Mouse (Mus musculus): ENCODE measurements around the gene Cep350. TPM values are rescaled to one million over a fixed set of nuclear protein-coding genes. Genes with fewer than 3 reads are reported as not detected.

Gene Cep350
- 3.4 TPM for polyA plus RNA-seq (2012; fragmentation: generic; extraction: Trizol)

GRCm38 (mm10) chr1:155973068-155973718 lies at the start of gene Cep350:
Cep350 (minus strand) TSS chr1:155973255.
- TF ChIP-seq REST (IDR thresholded peaks at IDR 0.05; ENCODE audit: insufficient read depth, insufficient read length) (no peak), MYOD1 (IDR thresholded peaks at IDR 0.05; ENCODE audit: control insufficient read depth in 1 of 3, insufficient read length in 2 of 3, low read depth in 2 of 3) (peak in 1 of 3 experiments; percentile 16), POLR2A (IDR thresholded peaks at IDR 0.05; ENCODE audit: insufficient read length, low read depth) (peak; percentile 77), MYOG (IDR thresholded peaks at IDR 0.05; ENCODE audit: control insufficient read depth in 1 of 3, insufficient read depth in 1 of 3, insufficient read length in 2 of 3, low read depth in 2 of 3) (peak in 1 of 3 experiments; percentile 42), POLR2AphosphoS2 (IDR thresholded peaks at IDR 0.05; ENCODE audit: insufficient read length, low read depth) (peak; percentile 64), USF1 (IDR thresholded peaks at IDR 0.05; ENCODE audit: low read depth) (no peak), MAX (IDR thresholded peaks at IDR 0.05; ENCODE audit: low read depth) (no peak)
- H3K4me3 ChIP-seq, result peak within 1 kb of the TSS; percentile 76
- H3K4me2 ChIP-seq (ENCODE audit: low read depth), result peak within 1 kb of the TSS; percentile 99
- H3K36me3 ChIP-seq (ENCODE audit: control insufficient read depth, insufficient read depth), result no peaks in the 10 kb centered on the region
- peak within 1 kb of the TSS; percentile 87 for H3ac ChIP-seq (ENCODE audit: control insufficient read depth, insufficient read length)
- peaks cover 5% of the 10 kb centered on the region for H3K27me3 ChIP-seq (ENCODE audit: control insufficient read depth, insufficient read depth, insufficient read length)
- peaks cover 33% of the 10 kb centered on the region for H3K79me2 ChIP-seq (ENCODE audit: control insufficient read depth, insufficient read depth)

GRCm38 (mm10) chr1:156020402-156020801 lies 47.3 kb upstream of the Cep350 start:
- H3K4me2 ChIP-seq (ENCODE audit: low read depth), result no peak overlapping the region
- no peak for TF ChIP-seq POLR2AphosphoS2 (IDR thresholded peaks at IDR 0.05; ENCODE audit: insufficient read length, low read depth)
- TF ChIP-seq USF1 (IDR thresholded peaks at IDR 0.05; ENCODE audit: low read depth), result no peak
- TF ChIP-seq REST (IDR thresholded peaks at IDR 0.05; ENCODE audit: insufficient read depth, insufficient read length), result no peak
- no peak for TF ChIP-seq MYOG (IDR thresholded peaks at IDR 0.05; ENCODE audit: control insufficient read depth in 1 of 3, insufficient read depth in 1 of 3, insufficient read length in 2 of 3, low read depth in 2 of 3)
- TF ChIP-seq POLR2A (IDR thresholded peaks at IDR 0.05; ENCODE audit: insufficient read length, low read depth), result no peak
- no peak for TF ChIP-seq CEBPB (IDR thresholded peaks at IDR 0.05; ENCODE audit: insufficient read depth, poor library complexity, severe bottlenecking)
- TF ChIP-seq MYOD1 (IDR thresholded peaks at IDR 0.05; ENCODE audit: control insufficient read depth in 1 of 3, insufficient read length in 2 of 3, low read depth in 2 of 3), result no peak
- no peak for TF ChIP-seq SRF (IDR thresholded peaks at IDR 0.05; ENCODE audit: control insufficient read depth, insufficient read length, low read depth)
- no peak for TF ChIP-seq MAX (IDR thresholded peaks at IDR 0.05; ENCODE audit: low read depth)
- TF ChIP-seq TCF12 (IDR thresholded peaks at IDR 0.05; ENCODE audit: insufficient read depth, poor library complexity, severe bottlenecking), result no peak
- no peak for TF ChIP-seq TCF3 (IDR thresholded peaks at IDR 0.05; ENCODE audit: insufficient read length, low read depth)
- no peak for TF ChIP-seq E2F4 (IDR thresholded peaks at IDR 0.05; ENCODE audit: insufficient read depth)
- H3K4me3 ChIP-seq, result no peak overlapping the region
- no peaks in the 10 kb centered on the region for H3K79me2 ChIP-seq (ENCODE audit: control insufficient read depth, insufficient read depth)
- H3K27me3 ChIP-seq (ENCODE audit: control insufficient read depth, insufficient read depth, insufficient read length), result no peaks in the 10 kb centered on the region
- H3K36me3 ChIP-seq (ENCODE audit: control insufficient read depth, insufficient read depth), result peaks cover 40% of the 10 kb centered on the region
- H3ac ChIP-seq (ENCODE audit: control insufficient read depth, insufficient read length), result no peak overlapping the region

- Histone ChIP-seq H3K27me3 (ENCODE audit: control insufficient read depth, insufficient read depth, insufficient read length) (no peaks in the 10 kb centered on the region), H3ac (ENCODE audit: control insufficient read depth, insufficient read length) (no peak overlapping the region), H3K79me2 (ENCODE audit: control insufficient read depth, insufficient read depth) (no peaks in the 10 kb centered on the region)
Observed at GRCm38 (mm10) chr1:156019800-156020199, 46.7 kb upstream of the Cep350 start.

GRCm38 (mm10) chr1:156009003-156009402 lies 35.9 kb upstream of the Cep350 start:
- TF ChIP-seq CEBPB (IDR thresholded peaks at IDR 0.05; ENCODE audit: insufficient read depth, poor library complexity, severe bottlenecking) (no peak), E2F4 (IDR thresholded peaks at IDR 0.05; ENCODE audit: insufficient read depth) (no peak), POLR2AphosphoS2 (IDR thresholded peaks at IDR 0.05; ENCODE audit: insufficient read length, low read depth) (no peak), TCF3 (IDR thresholded peaks at IDR 0.05; ENCODE audit: insufficient read length, low read depth) (no peak), SRF (IDR thresholded peaks at IDR 0.05; ENCODE audit: control insufficient read depth, insufficient read length, low read depth) (no peak), USF1 (IDR thresholded peaks at IDR 0.05; ENCODE audit: low read depth) (no peak), TCF12 (IDR thresholded peaks at IDR 0.05; ENCODE audit: insufficient read depth, poor library complexity, severe bottlenecking) (no peak), POLR2A (IDR thresholded peaks at IDR 0.05; ENCODE audit: insufficient read length, low read depth) (no peak), MYOG (IDR thresholded peaks at IDR 0.05; ENCODE audit: control insufficient read depth in 1 of 3, insufficient read depth in 1 of 3, insufficient read length in 2 of 3, low read depth in 2 of 3) (no peak), MAX (IDR thresholded peaks at IDR 0.05; ENCODE audit: low read depth) (no peak), MYOD1 (IDR thresholded peaks at IDR 0.05; ENCODE audit: control insufficient read depth in 1 of 3, insufficient read length in 2 of 3, low read depth in 2 of 3) (no peak), REST (IDR thresholded peaks at IDR 0.05; ENCODE audit: insufficient read depth, insufficient read length) (no peak)
- Histone ChIP-seq H3K4me2 (ENCODE audit: low read depth) (no peak overlapping the region), H3ac (ENCODE audit: control insufficient read depth, insufficient read length) (no peak overlapping the region), H3K4me3 (no peak overlapping the region), H3K36me3 (ENCODE audit: control insufficient read depth, insufficient read depth) (peaks cover 17% of the 10 kb centered on the region), H3K79me2 (ENCODE audit: control insufficient read depth, insufficient read depth) (no peaks in the 10 kb centered on the region), H3K27me3 (ENCODE audit: control insufficient read depth, insufficient read depth, insufficient read length) (no peaks in the 10 kb centered on the region)

More at GRCm38 (mm10) chr1:156019800-156020199, 46.7 kb upstream of the Cep350 start:
- no peak overlapping the region for H3K4me3 ChIP-seq
- TF ChIP-seq TCF12 (IDR thresholded peaks at IDR 0.05; ENCODE audit: insufficient read depth, poor library complexity, severe bottlenecking), result no peak
- no peak for TF ChIP-seq MAX (IDR thresholded peaks at IDR 0.05; ENCODE audit: low read depth)
- TF ChIP-seq MYOG (IDR thresholded peaks at IDR 0.05; ENCODE audit: control insufficient read depth in 1 of 3, insufficient read depth in 1 of 3, insufficient read length in 2 of 3, low read depth in 2 of 3), result no peak
- no peak for TF ChIP-seq TCF3 (IDR thresholded peaks at IDR 0.05; ENCODE audit: insufficient read length, low read depth)
- no peak for TF ChIP-seq SRF (IDR thresholded peaks at IDR 0.05; ENCODE audit: control insufficient read depth, insufficient read length, low read depth)
- TF ChIP-seq CEBPB (IDR thresholded peaks at IDR 0.05; ENCODE audit: insufficient read depth, poor library complexity, severe bottlenecking), result no peak
- no peak for TF ChIP-seq POLR2A (IDR thresholded peaks at IDR 0.05; ENCODE audit: insufficient read length, low read depth)
- no peak for TF ChIP-seq MYOD1 (IDR thresholded peaks at IDR 0.05; ENCODE audit: control insufficient read depth in 1 of 3, insufficient read length in 2 of 3, low read depth in 2 of 3)
- TF ChIP-seq REST (IDR thresholded peaks at IDR 0.05; ENCODE audit: insufficient read depth, insufficient read length), result no peak
- TF ChIP-seq USF1 (IDR thresholded peaks at IDR 0.05; ENCODE audit: low read depth), result no peak
- TF ChIP-seq E2F4 (IDR thresholded peaks at IDR 0.05; ENCODE audit: insufficient read depth), result no peak
- H3K4me2 ChIP-seq (ENCODE audit: low read depth), result no peak overlapping the region
- H3K36me3 ChIP-seq (ENCODE audit: control insufficient read depth, insufficient read depth), result peaks cover 46% of the 10 kb centered on the region

All from myocyte (in vitro differentiated cells).